Mouse (Mus musculus): ENCODE measurements at regions not wholly inside any gene's neighbourhood (a gene's known extent, or its start where the extent isn't known, plus 50 kb on each side); places are given as distances from the start of the nearest gene placed in this dataset.
A peak's percentile ranks its signal among the peaks of the same experiment; 100 is the strongest.

DNA sequence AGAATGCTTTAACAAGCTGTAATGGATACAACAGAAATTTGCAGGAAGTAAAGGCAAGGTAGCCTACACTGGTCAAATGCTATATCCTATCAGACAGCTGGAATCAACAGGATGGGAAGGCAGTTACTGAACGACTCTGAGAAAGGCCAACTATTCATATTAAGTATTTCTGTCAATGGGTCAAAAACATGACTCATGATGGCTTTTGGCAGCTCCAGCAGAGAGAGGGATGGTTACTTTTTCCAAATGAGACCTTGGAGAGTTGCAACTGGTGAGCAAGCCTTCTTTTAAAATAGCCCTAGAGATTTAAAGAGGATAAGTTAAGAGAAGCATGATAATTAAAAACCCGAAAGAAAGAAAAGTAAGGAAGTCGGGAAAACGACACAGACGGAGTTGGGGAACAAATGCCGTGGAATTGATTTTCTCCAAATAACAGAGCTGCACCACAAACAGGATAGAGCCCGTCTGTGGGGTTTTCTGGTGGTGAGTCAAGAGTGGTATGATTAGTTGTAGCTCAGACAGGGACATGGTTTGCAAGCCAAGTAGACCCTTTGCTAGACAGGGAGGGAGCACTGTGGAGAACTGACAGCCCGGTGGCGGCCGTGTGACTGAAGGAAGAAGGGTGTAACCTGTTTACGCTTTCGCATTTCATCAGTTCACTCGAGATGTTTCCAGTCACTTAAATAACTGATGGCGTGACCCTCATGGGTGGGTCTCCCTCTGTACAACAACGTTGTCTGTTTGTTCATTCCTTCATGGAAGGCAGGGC is 3638.1 kb upstream of the Gm7489 start:
- no peak for DNase-seq

GRCm38 (mm10) chr15:50260057-50260456 is 3624.6 kb upstream of the Gm7489 start:
- no peak for DNase-seq

DNA sequence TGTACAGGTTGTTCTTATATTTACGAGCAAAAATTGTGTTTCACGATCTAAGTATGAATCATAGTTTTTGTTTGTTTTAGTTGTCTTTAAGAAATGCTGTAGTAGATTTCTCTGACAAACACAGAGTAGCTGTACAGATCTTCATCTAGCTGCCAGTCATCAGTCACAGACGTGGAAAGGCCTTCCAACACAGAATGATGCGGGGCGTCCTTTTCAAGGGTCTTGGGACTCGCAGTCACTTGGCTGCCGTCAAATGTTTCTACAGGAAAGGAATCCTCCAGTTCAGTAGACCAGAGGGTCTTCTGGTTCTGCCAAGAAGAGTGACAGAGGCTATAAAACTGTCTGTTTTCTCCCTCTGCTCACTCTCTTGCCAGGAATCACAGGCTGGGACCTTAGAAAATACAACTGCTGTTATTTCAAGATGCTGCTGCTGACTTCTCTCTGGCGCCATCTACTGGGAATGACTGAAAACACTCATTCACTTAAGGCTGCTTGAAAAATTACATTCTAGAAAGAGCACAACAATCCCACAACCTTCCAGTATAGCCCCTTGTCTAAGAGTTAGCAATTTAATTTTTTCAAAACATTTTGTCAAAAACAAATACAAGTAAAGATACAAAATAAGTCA is 3623.3 kb upstream of the Gm7489 start:
- peak; percentile 65 for DNase-seq

DNA sequence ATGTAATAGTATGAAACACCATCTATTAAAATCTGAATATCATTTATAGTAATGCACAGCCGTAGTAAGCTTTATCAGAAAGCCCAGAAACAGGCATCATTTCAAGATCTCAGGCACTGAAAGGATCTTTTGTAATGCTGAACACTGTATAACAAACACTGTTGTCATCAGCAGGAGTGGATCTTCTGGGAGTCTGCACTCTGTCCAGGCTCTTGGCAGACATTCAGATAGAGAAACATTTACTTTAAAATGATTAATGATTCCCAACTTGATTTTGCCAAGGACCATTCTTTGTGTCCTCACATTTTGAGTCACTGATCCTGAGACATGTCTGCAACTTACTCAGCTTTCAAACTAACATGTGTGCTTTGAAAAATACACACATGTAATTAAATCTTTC is 3617.2 kb upstream of the Gm7489 start:
- DNase-seq, result no peak

- no peak for DNase-seq
These were observed 3613.1 kb upstream of the Gm7489 start for GRCm38 (mm10) chr15:50271646-50272045.

DNA sequence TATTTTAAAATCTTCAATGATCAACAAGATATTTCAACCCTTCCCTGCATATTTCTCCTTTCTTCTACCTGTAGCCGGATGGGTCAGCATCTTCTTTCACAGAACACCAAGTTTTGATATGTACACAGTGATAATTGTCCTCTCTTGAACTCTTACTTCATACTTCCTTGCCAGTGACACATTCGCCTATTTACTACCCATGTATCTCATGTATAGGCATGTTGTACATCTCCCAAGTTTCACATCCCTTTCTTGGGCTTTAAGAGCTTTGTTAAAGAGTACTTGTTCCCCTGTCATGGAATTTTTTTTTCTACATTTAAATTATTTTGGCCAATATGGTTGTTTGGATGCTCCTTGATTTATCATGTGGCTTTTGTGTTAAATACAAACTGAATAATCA is 3602.1 kb upstream of the Gm7489 start:
- no peak for DNase-seq

- no peak for DNase-seq
These were observed 3601.2 kb upstream of the Gm7489 start for GRCm38 (mm10) chr15:50283491-50283890.

GRCm38 (mm10) chr15:50301831-50302230 is 3582.9 kb upstream of the Gm7489 start:
- DNase-seq, result no peak

- no peak for DNase-seq
These were observed 3580.6 kb upstream of the Gm7489 start for GRCm38 (mm10) chr15:50304085-50304484.

DNA sequence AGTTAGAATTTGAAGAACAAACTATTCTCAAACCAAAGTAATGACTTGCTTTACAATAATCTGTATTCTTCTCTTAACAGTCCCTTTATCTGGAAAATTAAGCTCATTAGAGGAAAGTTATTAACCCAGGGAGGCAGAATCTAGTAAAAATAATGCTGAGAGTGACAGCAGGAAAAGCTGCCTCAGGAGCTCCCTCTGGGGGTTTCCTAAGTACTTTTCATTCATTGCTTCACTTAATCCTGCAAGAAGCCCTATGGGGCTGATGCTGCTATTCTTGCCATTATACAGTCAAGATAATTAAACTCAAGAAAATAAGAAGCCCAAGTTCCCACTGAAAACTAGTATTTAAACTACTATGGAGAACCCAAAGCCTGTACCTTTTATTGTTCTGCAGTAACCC is 3563.9 kb upstream of the Gm7489 start:
- DNase-seq, result no peak

- DNase-seq, result no peak
These were observed 3539.2 kb upstream of the Gm7489 start for GRCm38 (mm10) chr15:50345536-50345935.

- DNase-seq, result no peak
These were observed 3537.8 kb upstream of the Gm7489 start for GRCm38 (mm10) chr15:50346953-50347352.

- DNase-seq, result no peak
These were observed 3524.4 kb upstream of the Gm7489 start for GRCm38 (mm10) chr15:50360033-50360988.

- DNase-seq, result no peak
These were observed 3523.4 kb upstream of the Gm7489 start for GRCm38 (mm10) chr15:50361334-50361733.

- no peak for DNase-seq
These were observed 3522.8 kb upstream of the Gm7489 start for GRCm38 (mm10) chr15:50361751-50362507.

- no peak for DNase-seq
These were observed 3484.5 kb upstream of the Gm7489 start for GRCm38 (mm10) chr15:50400006-50400781.

- no peak for DNase-seq
These were observed 3483.3 kb upstream of the Gm7489 start for GRCm38 (mm10) chr15:50401386-50401785.

DNA sequence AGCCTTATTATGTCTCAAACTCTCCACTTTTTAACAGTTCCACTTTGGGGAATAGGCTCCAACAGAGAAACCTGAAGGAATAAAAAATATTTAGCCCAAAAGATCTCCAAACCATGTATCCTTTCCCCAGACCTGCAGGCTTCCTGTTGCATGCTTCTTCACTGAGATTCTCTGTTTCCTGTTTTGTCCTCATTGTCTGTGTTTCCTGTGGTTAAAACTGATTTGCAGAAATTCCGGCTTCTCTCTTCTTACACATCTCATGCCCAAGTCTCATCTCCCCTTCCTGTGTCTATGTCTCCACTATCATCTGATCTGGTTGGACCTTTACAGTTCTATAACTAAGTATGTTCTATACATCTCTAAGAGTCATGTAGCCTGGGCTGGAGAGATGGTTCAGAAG is 3482.2 kb upstream of the Gm7489 start:
- no peak for DNase-seq

DNA sequence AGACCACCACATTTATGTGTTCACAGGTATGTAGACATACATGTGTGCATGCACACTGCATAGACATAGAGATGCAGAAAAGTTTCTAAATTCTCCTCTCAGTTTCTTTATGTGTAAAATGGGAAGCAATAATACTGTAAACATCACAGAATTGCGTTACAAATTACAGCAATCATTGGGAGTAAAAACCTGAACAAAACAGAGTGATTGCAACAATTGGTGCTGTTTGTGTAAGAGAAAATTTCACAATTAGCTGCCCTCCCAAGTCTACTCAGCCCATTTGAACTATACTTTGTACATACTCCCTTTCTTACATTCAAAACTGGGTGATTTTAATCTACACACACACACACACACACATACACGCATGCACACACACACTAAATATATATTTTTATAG is 3480.8 kb upstream of the Gm7489 start:
- no peak for DNase-seq

GRCm38 (mm10) chr15:50408985-50409384 is 3475.7 kb upstream of the Gm7489 start:
- DNase-seq, result no peak

GRCm38 (mm10) chr15:50417641-50418040 is 3467.1 kb upstream of the Gm7489 start:
- no peak for DNase-seq

Data from kidney, postnatal 10 days (tissue).